Mouse (Mus musculus) lung, embryonic 15.5 days (tissue): ENCODE measurements around the gene Cartpt. TPM values are rescaled to one million over a fixed set of nuclear protein-coding genes. Genes with fewer than 3 reads are reported as not detected.
A peak's percentile ranks its signal among the peaks of the same experiment; 100 is the strongest.

Experiments used
- ATAC-seq: fragments of 200-750 bp; cut with Nextera tagmentation; 2 replicates; pipeline ENCODE4 v1.8.0; 2017; ENCODE audit warnings: moderate number of reproducible peaks, borderline replicate concordance; ENCODE audit not compliant: low FRiP score, low TSS enrichment; ENCODE audit errors: extremely low read depth
- H3K27ac ChIP-seq: fragments of 300-500 bp; sonication (generic); 2 replicates; pipeline ENCODE4 v1.5.1; 2015; ENCODE audit warnings: moderate library complexity, mild to moderate bottlenecking, inconsistent platforms
- H3K27me3 ChIP-seq: fragments of 300-500 bp; sonication (generic); 2 replicates; pipeline ENCODE4 v1.6.1; 2015; ENCODE audit warnings: inconsistent platforms
- H3K36me3 ChIP-seq: fragments of 300-500 bp; sonication (generic); 2 replicates; pipeline ENCODE4 v1.6.1; 2015; ENCODE audit warnings: inconsistent platforms
- H3K4me1 ChIP-seq: fragments of 300-500 bp; sonication (generic); 2 replicates; pipeline ENCODE4 v1.6.1; 2015; ENCODE audit warnings: inconsistent platforms
- H3K4me2 ChIP-seq: fragments of 300-500 bp; sonication (generic); 2 replicates; pipeline ENCODE4 v1.6.1; 2015; ENCODE audit warnings: inconsistent platforms, mild to moderate bottlenecking, moderate library complexity
- H3K4me3 ChIP-seq: fragments of 300-500 bp; sonication (generic); 2 replicates; pipeline ENCODE4 v1.5.1; 2015; ENCODE audit warnings: mild to moderate bottlenecking, inconsistent platforms
- H3K9ac ChIP-seq: fragments of 300-500 bp; sonication (generic); 2 replicates; pipeline ENCODE4 v1.6.1; 2015; ENCODE audit warnings: inconsistent platforms
- H3K9me3 ChIP-seq: fragments of 300-500 bp; sonication (generic); 2 replicates; pipeline ENCODE4 v1.6.1; 2016; ENCODE audit warnings: inconsistent platforms
- WGBS: fragments of 180-500 bp; shearing (Covaris S2); methylation state at CpG from one replicate; pipeline ENCODE4 v1.1.7; 2015; 5-methylcytosine and 5-hydroxymethylcytosine counted together
- polyA plus RNA-seq: library from polyadenylated mRNA; unstranded; fragments of >200 nt; fragmentation: Nextera tagmentation; extraction: Ambion mirVana; gene quantifications from 2 replicates; pipeline ENCODE4 v1.2.1, GENCODE M21; 2015

Cartpt gene
- 0.74 and 1.5 TPM in 2 replicates for polyA plus RNA-seq

GRCm38 (mm10) chr13:99900965-99901364, at the start of gene Cartpt:
Gene Cartpt (minus strand): TSS chr13:99901091.
- peaks cover 28% of the 10 kb centered on the region for H3K27me3 ChIP-seq
- H3K4me2 ChIP-seq, result peak within 1 kb of the TSS; percentile 29; the same call in 1 of the 2 replicates
- no peak for ATAC-seq
- no peaks in the 10 kb centered on the region for H3K36me3 ChIP-seq
- WGBS, result 51% methylated on average over 9 of the region's 9 CpGs
- no peak within 1 kb of the TSS for H3K4me3 ChIP-seq
- H3K9me3 ChIP-seq, result no peaks in the 10 kb centered on the region
- peaks cover 7% of the 10 kb centered on the region for H3K4me1 ChIP-seq
- no peak within 1 kb of the TSS for H3K9ac ChIP-seq
- H3K27ac ChIP-seq, result no peak within 1 kb of the TSS

- no peaks in the 10 kb centered on the region for H3K4me1 ChIP-seq
- H3K4me3 ChIP-seq, result no peak overlapping the region
- no peak overlapping the region for H3K9ac ChIP-seq
- no peak for ATAC-seq
- peaks cover 23% of the 10 kb centered on the region for H3K36me3 ChIP-seq
- no peaks in the 10 kb centered on the region for H3K27me3 ChIP-seq
- WGBS, result 76% methylated on average over 4 of the region's 4 CpGs
- H3K9me3 ChIP-seq, result no peaks in the 10 kb centered on the region
- H3K27ac ChIP-seq, result no peak overlapping the region
- H3K4me2 ChIP-seq, result no peak overlapping the region
These were observed 46.5 kb upstream of the Cartpt start for GRCm38 (mm10) chr13:99947417-99947816.

GRCm38 (mm10) chr13:99943525-99943924, 42.6 kb upstream of the Cartpt start:
- Histone ChIP-seq H3K9me3 (no peaks in the 10 kb centered on the region), H3K4me3 (no peak overlapping the region), H3K27me3 (no peaks in the 10 kb centered on the region), H3K27ac (no peak overlapping the region), H3K9ac (no peak overlapping the region), H3K36me3 (peaks cover 6% of the 10 kb centered on the region; the same call in 1 of the 2 replicates), H3K4me1 (no peaks in the 10 kb centered on the region), H3K4me2 (no peak overlapping the region)
- 83% methylated on average over 2 of the region's 2 CpGs for WGBS
- ATAC-seq, result no peak

GRCm38 (mm10) chr13:99940601-99941000, 39.7 kb upstream of the Cartpt start:
- no peak overlapping the region for H3K4me2 ChIP-seq
- H3K36me3 ChIP-seq, result no peaks in the 10 kb centered on the region
- H3K4me3 ChIP-seq, result no peak overlapping the region
- H3K27ac ChIP-seq, result no peak overlapping the region
- no peaks in the 10 kb centered on the region for H3K4me1 ChIP-seq
- no peak for ATAC-seq
- 19% methylated on average over 2 of the region's 2 CpGs for WGBS
- no peaks in the 10 kb centered on the region for H3K27me3 ChIP-seq
- no peak overlapping the region for H3K9ac ChIP-seq
- H3K9me3 ChIP-seq, result no peaks in the 10 kb centered on the region

GRCm38 (mm10) chr13:99939320-99939671, 38.4 kb upstream of the Cartpt start:
- Histone ChIP-seq H3K9ac (no peak overlapping the region), H3K4me2 (no peak overlapping the region), H3K4me3 (no peak overlapping the region), H3K36me3 (no peaks in the 10 kb centered on the region), H3K27me3 (no peaks in the 10 kb centered on the region), H3K9me3 (no peaks in the 10 kb centered on the region), H3K4me1 (no peaks in the 10 kb centered on the region), H3K27ac (no peak overlapping the region)
- WGBS, result 55% methylated on average over 8 of the region's 8 CpGs
- ATAC-seq, result no peak

- H3K9ac ChIP-seq, result no peak overlapping the region
- no peak overlapping the region for H3K27ac ChIP-seq
- no peak overlapping the region for H3K4me3 ChIP-seq
- H3K9me3 ChIP-seq, result no peaks in the 10 kb centered on the region
- H3K4me1 ChIP-seq, result no peaks in the 10 kb centered on the region
- no peaks in the 10 kb centered on the region for H3K27me3 ChIP-seq
- ATAC-seq, result no peak
- H3K4me2 ChIP-seq, result no peak overlapping the region
- 63% methylated on average over 10 of the region's 10 CpGs for WGBS
- no peaks in the 10 kb centered on the region for H3K36me3 ChIP-seq
These were observed 37.9 kb upstream of the Cartpt start for GRCm38 (mm10) chr13:99938606-99939319.

GRCm38 (mm10) chr13:99937741-99938140, 36.9 kb upstream of the Cartpt start:
- H3K4me1 ChIP-seq, result no peaks in the 10 kb centered on the region
- no peak overlapping the region for H3K4me2 ChIP-seq
- no peaks in the 10 kb centered on the region for H3K27me3 ChIP-seq
- H3K4me3 ChIP-seq, result no peak overlapping the region
- no peaks in the 10 kb centered on the region for H3K36me3 ChIP-seq
- no peak overlapping the region for H3K9ac ChIP-seq
- whole genome bisulfite sequencing, result 45% methylated on average over 3 of the region's 3 CpGs
- no peaks in the 10 kb centered on the region for H3K9me3 ChIP-seq
- H3K27ac ChIP-seq, result no peak overlapping the region
- ATAC-seq, result no peak

GRCm38 (mm10) chr13:99932406-99932805, 31.5 kb upstream of the Cartpt start:
- no peaks in the 10 kb centered on the region for H3K4me1 ChIP-seq
- no peaks in the 10 kb centered on the region for H3K9me3 ChIP-seq
- no peaks in the 10 kb centered on the region for H3K36me3 ChIP-seq
- H3K27me3 ChIP-seq, result no peaks in the 10 kb centered on the region
- no peak for ATAC-seq
- no peak overlapping the region for H3K4me3 ChIP-seq
- H3K4me2 ChIP-seq, result no peak overlapping the region
- 79% methylated on average over 1 of the region's 1 CpGs for WGBS
- H3K9ac ChIP-seq, result no peak overlapping the region
- no peak overlapping the region for H3K27ac ChIP-seq

- H3K27me3 ChIP-seq, result no peaks in the 10 kb centered on the region
- H3K9ac ChIP-seq, result no peak overlapping the region
- no peaks in the 10 kb centered on the region for H3K36me3 ChIP-seq
- H3K4me1 ChIP-seq, result no peaks in the 10 kb centered on the region
- H3K27ac ChIP-seq, result no peak overlapping the region
- H3K9me3 ChIP-seq, result no peaks in the 10 kb centered on the region
- no peak for ATAC-seq
- no peak overlapping the region for H3K4me3 ChIP-seq
- whole genome bisulfite sequencing, result 85% methylated on average over 6 of the region's 6 CpGs
- H3K4me2 ChIP-seq, result no peak overlapping the region
These were observed 30.6 kb upstream of the Cartpt start for GRCm38 (mm10) chr13:99931502-99931901.

GRCm38 (mm10) chr13:99926249-99926648, 25.4 kb upstream of the Cartpt start:
- no peaks in the 10 kb centered on the region for H3K4me1 ChIP-seq
- no peaks in the 10 kb centered on the region for H3K9me3 ChIP-seq
- no peak for ATAC-seq
- WGBS, result 56% methylated on average over 5 of the region's 5 CpGs
- H3K36me3 ChIP-seq, result no peaks in the 10 kb centered on the region
- no peak overlapping the region for H3K9ac ChIP-seq
- no peak overlapping the region for H3K27ac ChIP-seq
- no peak overlapping the region for H3K4me2 ChIP-seq
- no peaks in the 10 kb centered on the region for H3K27me3 ChIP-seq
- no peak overlapping the region for H3K4me3 ChIP-seq

GRCm38 (mm10) chr13:99915632-99916031, 14.7 kb upstream of the Cartpt start:
- H3K27ac ChIP-seq, result no peak overlapping the region
- H3K36me3 ChIP-seq, result no peaks in the 10 kb centered on the region
- no peak overlapping the region for H3K9ac ChIP-seq
- no peaks in the 10 kb centered on the region for H3K27me3 ChIP-seq
- no peaks in the 10 kb centered on the region for H3K4me1 ChIP-seq
- WGBS, result 80% methylated on average over 5 of the region's 5 CpGs
- no peak overlapping the region for H3K4me2 ChIP-seq
- no peaks in the 10 kb centered on the region for H3K9me3 ChIP-seq
- H3K4me3 ChIP-seq, result no peak overlapping the region
- ATAC-seq, result no peak

- no peaks in the 10 kb centered on the region for H3K36me3 ChIP-seq
- no peaks in the 10 kb centered on the region for H3K9me3 ChIP-seq
- no peak overlapping the region for H3K9ac ChIP-seq
- H3K27ac ChIP-seq, result no peak overlapping the region
- peak overlapping the region; percentile 29; the same call in 1 of the 2 replicates for H3K4me2 ChIP-seq
- 1% methylated on average over 30 of the region's 30 CpGs for WGBS
- H3K27me3 ChIP-seq, result peaks cover 28% of the 10 kb centered on the region
- H3K4me1 ChIP-seq, result peaks cover 7% of the 10 kb centered on the region
- no peak overlapping the region for H3K4me3 ChIP-seq
- ATAC-seq, result peak; percentile 42
These were observed 366 bp downstream of the Cartpt start for GRCm38 (mm10) chr13:99900557-99900892.
